Mouse (Mus musculus): ENCODE data around the gene Gm10188. TPM values are rescaled to one million over a fixed set of nuclear protein-coding genes. Genes with fewer than 3 reads are reported as not detected.
A peak's percentile ranks its signal among the peaks of the same experiment; 100 is the strongest.

Gene Gm10188
- polyA plus RNA-seq, 1 experiment from 2014 or later, result not detected

- Histone ChIP-seq H3K9ac (ENCODE audit: low read depth, low read length) (no peak overlapping the region), H3K4me2 (no peak overlapping the region), H3K27ac (ENCODE audit: low read depth, low read length) (no peak overlapping the region), H3K27me3 (ENCODE audit: control insufficient read depth, insufficient read depth, low read length) (peaks cover 68% of the 10 kb centered on the region), H3K36me3 (ENCODE audit: control insufficient read depth, insufficient read depth, low read length) (no peaks in the 10 kb centered on the region), H3K4me3 (ENCODE audit: low read depth, low read length) (no peak overlapping the region), H3K9me3 (replicated peaks; ENCODE audit: control insufficient read depth, low read length) (no peaks in the 10 kb centered on the region), H3K4me1 (ENCODE audit: control insufficient read depth, insufficient read depth, low read length) (peaks cover 23% of the 10 kb centered on the region)
- ATAC-seq (replicated peaks; ENCODE audit: insufficient number of reproducible peaks, low FRiP score, low TSS enrichment), result no peak
- 46% methylated on average over 5 of the region's 5 CpGs for WGBS (ENCODE audit: insufficient replicate concordance)
These were observed 33.9 kb downstream of the Gm10188 start for GRCm38 (mm10) chr1:132195681-132196080.

GRCm38 (mm10) chr1:132195100-132195499, 34.5 kb downstream of the Gm10188 start:
- 59% methylated on average over 9 of the region's 9 CpGs for WGBS (ENCODE audit: insufficient replicate concordance)
- Histone ChIP-seq H3K9ac (ENCODE audit: low read depth, low read length) (no peak overlapping the region), H3K27me3 (ENCODE audit: control insufficient read depth, insufficient read depth, low read length) (peaks cover 70% of the 10 kb centered on the region), H3K4me3 (ENCODE audit: low read depth, low read length) (no peak overlapping the region), H3K36me3 (ENCODE audit: control insufficient read depth, insufficient read depth, low read length) (no peaks in the 10 kb centered on the region), H3K9me3 (replicated peaks; ENCODE audit: control insufficient read depth, low read length) (no peaks in the 10 kb centered on the region), H3K4me1 (ENCODE audit: control insufficient read depth, insufficient read depth, low read length) (peaks cover 21% of the 10 kb centered on the region), H3K4me2 (no peak overlapping the region), H3K27ac (ENCODE audit: low read depth, low read length) (no peak overlapping the region)
- no peak for ATAC-seq (replicated peaks; ENCODE audit: insufficient number of reproducible peaks, low FRiP score, low TSS enrichment)

- ATAC-seq (replicated peaks; ENCODE audit: insufficient number of reproducible peaks, low FRiP score, low TSS enrichment), result no peak
- H3K9me3 ChIP-seq (replicated peaks; ENCODE audit: control insufficient read depth, low read length), result no peaks in the 10 kb centered on the region
- H3K27me3 ChIP-seq (ENCODE audit: control insufficient read depth, insufficient read depth, low read length), result peaks cover 70% of the 10 kb centered on the region
- no peak overlapping the region for H3K9ac ChIP-seq (ENCODE audit: low read depth, low read length)
- no peaks in the 10 kb centered on the region for H3K36me3 ChIP-seq (ENCODE audit: control insufficient read depth, insufficient read depth, low read length)
- H3K4me2 ChIP-seq, result no peak overlapping the region
- H3K4me3 ChIP-seq (ENCODE audit: low read depth, low read length), result no peak overlapping the region
- peaks cover 21% of the 10 kb centered on the region for H3K4me1 ChIP-seq (ENCODE audit: control insufficient read depth, insufficient read depth, low read length)
- WGBS (ENCODE audit: insufficient replicate concordance), result 41% methylated on average over 3 of the region's 3 CpGs
- H3K27ac ChIP-seq (ENCODE audit: low read depth, low read length), result no peak overlapping the region
These were observed 34.9 kb downstream of the Gm10188 start for GRCm38 (mm10) chr1:132194624-132195023.

GRCm38 (mm10) chr1:132193806-132194205, 35.8 kb downstream of the Gm10188 start:
- WGBS (ENCODE audit: insufficient replicate concordance), result 75% methylated on average over 3 of the region's 3 CpGs

GRCm38 (mm10) chr1:132191786-132192680, 37.5 kb downstream of the Gm10188 start:
- no peak for ATAC-seq (replicated peaks; ENCODE audit: insufficient number of reproducible peaks, low FRiP score, low TSS enrichment)

More at GRCm38 (mm10) chr1:132193806-132194205, 35.8 kb downstream of the Gm10188 start:
- H3K4me2 ChIP-seq, result no peak overlapping the region
- H3K4me1 ChIP-seq (ENCODE audit: control insufficient read depth, insufficient read depth, low read length), result peaks cover 21% of the 10 kb centered on the region
- no peaks in the 10 kb centered on the region for H3K9me3 ChIP-seq (replicated peaks; ENCODE audit: control insufficient read depth, low read length)
- H3K27ac ChIP-seq (ENCODE audit: low read depth, low read length), result no peak overlapping the region
- H3K9ac ChIP-seq (ENCODE audit: low read depth, low read length), result no peak overlapping the region
- peaks cover 72% of the 10 kb centered on the region for H3K27me3 ChIP-seq (ENCODE audit: control insufficient read depth, insufficient read depth, low read length)
- no peaks in the 10 kb centered on the region for H3K36me3 ChIP-seq (ENCODE audit: control insufficient read depth, insufficient read depth, low read length)
- no peak overlapping the region for H3K4me3 ChIP-seq (ENCODE audit: low read depth, low read length)
- ATAC-seq (replicated peaks; ENCODE audit: insufficient number of reproducible peaks, low FRiP score, low TSS enrichment), result no peak

GRCm38 (mm10) chr1:132191093-132191785, 38.3 kb downstream of the Gm10188 start, which contains the start of the genes Lemd1 and AC124108.1:
Gene Lemd1, plus strand, starts transcription at chr1:132191431.
Gene AC124108.1, plus strand, starts transcription at chr1:132191457.
- no peak for ATAC-seq (replicated peaks; ENCODE audit: insufficient number of reproducible peaks, low FRiP score, low TSS enrichment)
- H3K4me2 ChIP-seq, result peak within 1 kb of the TSS; percentile 93
- peaks cover 72% of the 10 kb centered on the region for H3K27me3 ChIP-seq (ENCODE audit: control insufficient read depth, insufficient read depth, low read length)
- peak within 1 kb of the TSS; percentile 63 for H3K4me3 ChIP-seq (ENCODE audit: low read depth, low read length)
- peak within 1 kb of the TSS; percentile 59; the same call in 1 of the 2 replicates for H3K9ac ChIP-seq (ENCODE audit: low read depth, low read length)
- no peaks in the 10 kb centered on the region for H3K9me3 ChIP-seq (replicated peaks; ENCODE audit: control insufficient read depth, low read length)
- no peaks in the 10 kb centered on the region for H3K36me3 ChIP-seq (ENCODE audit: control insufficient read depth, insufficient read depth, low read length)
- 1% methylated on average over 34 of the region's 34 CpGs for WGBS (ENCODE audit: insufficient replicate concordance)
- no peak within 1 kb of the TSS for H3K27ac ChIP-seq (ENCODE audit: low read depth, low read length)
- peaks cover 21% of the 10 kb centered on the region for H3K4me1 ChIP-seq (ENCODE audit: control insufficient read depth, insufficient read depth, low read length)

More at GRCm38 (mm10) chr1:132191786-132192680, 37.5 kb downstream of the Gm10188 start:
- Histone ChIP-seq H3K4me3 (ENCODE audit: low read depth, low read length) (peak overlapping the region; percentile 63; the same call in 1 of the 2 replicates), H3K27me3 (ENCODE audit: control insufficient read depth, insufficient read depth, low read length) (peaks cover 74% of the 10 kb centered on the region), H3K9me3 (replicated peaks; ENCODE audit: control insufficient read depth, low read length) (no peaks in the 10 kb centered on the region), H3K27ac (ENCODE audit: low read depth, low read length) (no peak overlapping the region), H3K4me2 (peak overlapping the region; percentile 93), H3K9ac (ENCODE audit: low read depth, low read length) (no peak overlapping the region), H3K4me1 (ENCODE audit: control insufficient read depth, insufficient read depth, low read length) (peaks cover 21% of the 10 kb centered on the region), H3K36me3 (ENCODE audit: control insufficient read depth, insufficient read depth, low read length) (no peaks in the 10 kb centered on the region)
- WGBS (ENCODE audit: insufficient replicate concordance), result 8% methylated on average over 15 of the region's 16 CpGs

- peak overlapping the region; percentile 63 for H3K4me3 ChIP-seq (ENCODE audit: low read depth, low read length)
- peak overlapping the region; percentile 59; the same call in 1 of the 2 replicates for H3K9ac ChIP-seq (ENCODE audit: low read depth, low read length)
- H3K36me3 ChIP-seq (ENCODE audit: control insufficient read depth, insufficient read depth, low read length), result no peaks in the 10 kb centered on the region
- ATAC-seq (replicated peaks; ENCODE audit: insufficient number of reproducible peaks, low FRiP score, low TSS enrichment), result 0 out of 2 replicates have a peak, but pooled peaks have one; percentile 17
- peaks cover 21% of the 10 kb centered on the region for H3K4me1 ChIP-seq (ENCODE audit: control insufficient read depth, insufficient read depth, low read length)
- no peaks in the 10 kb centered on the region for H3K9me3 ChIP-seq (replicated peaks; ENCODE audit: control insufficient read depth, low read length)
- H3K4me2 ChIP-seq, result peak overlapping the region; percentile 93
- H3K27me3 ChIP-seq (ENCODE audit: control insufficient read depth, insufficient read depth, low read length), result peaks cover 72% of the 10 kb centered on the region
- under 1% methylated on average over 48 of the region's 62 CpGs for WGBS (ENCODE audit: insufficient replicate concordance)
- no peak overlapping the region for H3K27ac ChIP-seq (ENCODE audit: low read depth, low read length)
These were observed 38.9 kb downstream of the Gm10188 start for GRCm38 (mm10) chr1:132190621-132191092.

- H3K4me1 ChIP-seq (ENCODE audit: control insufficient read depth, insufficient read depth, low read length), result peaks cover 20% of the 10 kb centered on the region
- peak overlapping the region; percentile 93 for H3K4me2 ChIP-seq
- H3K36me3 ChIP-seq (ENCODE audit: control insufficient read depth, insufficient read depth, low read length), result no peaks in the 10 kb centered on the region
- H3K9me3 ChIP-seq (replicated peaks; ENCODE audit: control insufficient read depth, low read length), result no peaks in the 10 kb centered on the region
- no peak for ATAC-seq (replicated peaks; ENCODE audit: insufficient number of reproducible peaks, low FRiP score, low TSS enrichment)
- H3K4me3 ChIP-seq (ENCODE audit: low read depth, low read length), result peak overlapping the region; percentile 63
- H3K27ac ChIP-seq (ENCODE audit: low read depth, low read length), result no peak overlapping the region
- peak overlapping the region; percentile 59; the same call in 1 of the 2 replicates for H3K9ac ChIP-seq (ENCODE audit: low read depth, low read length)
- H3K27me3 ChIP-seq (ENCODE audit: control insufficient read depth, insufficient read depth, low read length), result peaks cover 72% of the 10 kb centered on the region
- under 1% methylated on average over 39 of the region's 50 CpGs for WGBS (ENCODE audit: insufficient replicate concordance)
These were observed 39.5 kb downstream of the Gm10188 start for GRCm38 (mm10) chr1:132190040-132190513.

All from heart, embryonic 11.5 days (tissue).